In the genomic region with DNA sequence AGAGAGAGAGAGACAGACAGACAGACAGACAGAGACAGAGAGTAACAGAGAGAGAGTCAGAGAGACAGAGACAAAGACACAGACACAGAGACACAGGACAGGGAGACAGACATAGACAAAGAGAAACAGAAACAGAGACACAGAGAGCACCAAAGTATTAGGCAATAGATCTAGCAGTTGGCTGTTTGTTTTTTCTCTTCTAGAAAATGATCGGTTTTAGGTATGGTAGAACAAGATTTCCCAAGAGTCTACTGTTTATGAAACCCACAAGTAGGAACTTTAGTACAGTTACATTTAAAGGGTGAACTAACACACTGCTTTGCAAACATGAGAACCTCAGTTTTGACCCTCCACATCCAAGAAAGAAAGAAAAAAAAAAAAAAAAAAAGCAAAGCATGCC, we compare ENCODE assay signal across 13 mouse cellular contexts.
"Had no signal": no experiment of that assay in that cellular context is flagged by ENCODE, and none has a peak within 500 bp of the region (broad histone marks: within the 10 kb centered on the region; RNA-seq: fewer than 3 reads in every experiment).

No protein-coding gene starts in this region.

- DNase-seq: lung, adult 18-20 months; lung, embryonic 14.5 days; lung, postnatal 10 days; midbrain, embryonic 14.5 days; retina, postnatal 1 day; right cerebral cortex, adult 18-20 months; right cerebral cortex, postnatal 25 days; right cerebral cortex, postnatal 4 days; spleen, adult 18-20 months; thymus, adult 18-20 months; thymus, postnatal 14 days; thymus, postnatal 36 days had no signal

- ATAC-seq: midbrain, embryonic 16.5 days had no signal
